Mouse (Mus musculus): ENCODE measurements at regions not wholly inside any gene's neighbourhood (a gene's known extent, or its start where the extent isn't known, plus 50 kb on each side); places are given as distances from the start of the nearest gene placed in this dataset.
A peak's percentile ranks its signal among the peaks of the same experiment; 100 is the strongest.

GRCm38 (mm10) chr11:92858170-92858569, 239.7 kb upstream of the Car10 start:
- Histone ChIP-seq H3K9ac (ENCODE audit: low read length) (no peak overlapping the region), H3K36me3 (ENCODE audit: control insufficient read depth, insufficient read depth, low read length) (no peaks in the 10 kb centered on the region), H3K9me3 (ENCODE audit: control insufficient read depth, low read length) (no peaks in the 10 kb centered on the region), H3K27ac (ENCODE audit: low read depth) (no peak overlapping the region), H3K4me2 (ENCODE audit: low read length) (no peak overlapping the region), H3K27me3 (replicated peaks; ENCODE audit: control insufficient read depth, insufficient read depth, low read length) (no peaks in the 10 kb centered on the region), H3K4me3 (ENCODE audit: low read depth, low read length) (no peak overlapping the region), H3K4me1 (replicated peaks; ENCODE audit: control insufficient read depth, insufficient read depth, low read length) (no peaks in the 10 kb centered on the region)
- DNase-seq (ENCODE audit: low spot score): no peak
- no peak for ATAC-seq (replicated peaks; ENCODE audit: low FRiP score, low TSS enrichment, low read depth)
- WGBS: 72% methylated on average over 2 of the region's 2 CpGs

GRCm38 (mm10) chr11:92889693-92890454, 208.0 kb upstream of the Car10 start:
- Histone ChIP-seq H3K9me3 (ENCODE audit: control insufficient read depth, low read length) (no peaks in the 10 kb centered on the region), H3K4me3 (ENCODE audit: low read depth, low read length) (no peak overlapping the region), H3K27ac (ENCODE audit: low read depth) (no peak overlapping the region), H3K36me3 (ENCODE audit: control insufficient read depth, insufficient read depth, low read length) (no peaks in the 10 kb centered on the region), H3K27me3 (replicated peaks; ENCODE audit: control insufficient read depth, insufficient read depth, low read length) (no peaks in the 10 kb centered on the region), H3K4me2 (ENCODE audit: low read length) (no peak overlapping the region), H3K4me1 (replicated peaks; ENCODE audit: control insufficient read depth, insufficient read depth, low read length) (no peaks in the 10 kb centered on the region), H3K9ac (ENCODE audit: low read length) (no peak overlapping the region)
- peak; percentile 58 for DNase-seq (ENCODE audit: low spot score)
- WGBS: 52% methylated on average over 8 of the region's 8 CpGs
- no peak; the same call in 1 of the 2 replicates for ATAC-seq (replicated peaks; ENCODE audit: low FRiP score, low TSS enrichment, low read depth)

- H3K4me2 ChIP-seq (ENCODE audit: low read length): no peak overlapping the region
- no peak overlapping the region for H3K9ac ChIP-seq (ENCODE audit: low read length)
- H3K4me1 ChIP-seq (replicated peaks; ENCODE audit: control insufficient read depth, insufficient read depth, low read length): no peaks in the 10 kb centered on the region
- H3K36me3 ChIP-seq (ENCODE audit: control insufficient read depth, insufficient read depth, low read length): no peaks in the 10 kb centered on the region
- H3K27me3 ChIP-seq (replicated peaks; ENCODE audit: control insufficient read depth, insufficient read depth, low read length): no peaks in the 10 kb centered on the region
- DNase-seq (ENCODE audit: low spot score): no peak
- no peaks in the 10 kb centered on the region for H3K9me3 ChIP-seq (ENCODE audit: control insufficient read depth, low read length)
- ATAC-seq (replicated peaks; ENCODE audit: low FRiP score, low TSS enrichment, low read depth): no peak
- no peak overlapping the region for H3K27ac ChIP-seq (ENCODE audit: low read depth)
- WGBS: 33% methylated on average over 7 of the region's 7 CpGs
- H3K4me3 ChIP-seq (ENCODE audit: low read depth, low read length): no peak overlapping the region
Observed at GRCm38 (mm10) chr11:92899296-92899695, 198.5 kb upstream of the Car10 start.
